Mouse (Mus musculus) large intestine, adult 2 months (tissue): ENCODE results near the gene Pole. TPM values are rescaled to one million over a fixed set of nuclear protein-coding genes. Genes with fewer than 3 reads are reported as not detected.

Source experiments
- DNase-seq: peaks from one replicate; pipeline ENCODE4 v3.0.0-alpha.2; 2012; ENCODE audit warnings: low read depth, low spot score
- WGBS: fragments of 180-500 bp; shearing (Covaris S2); methylation state at CpG from one replicate; pipeline ENCODE4 v1.1.7; 2018; 5-methylcytosine and 5-hydroxymethylcytosine counted together
- polyA plus RNA-seq: library from polyadenylated mRNA; depleted of rRNA; stranded (reverse); fragments of >200 nt; gene quantifications from 2 replicates; pipeline ENCODE4 v1.2.3, GENCODE M21; 2012; rRNA removed

The Pole gene
- 12.3 and 14.4 TPM in 2 replicates for polyA plus RNA-seq

DNA sequence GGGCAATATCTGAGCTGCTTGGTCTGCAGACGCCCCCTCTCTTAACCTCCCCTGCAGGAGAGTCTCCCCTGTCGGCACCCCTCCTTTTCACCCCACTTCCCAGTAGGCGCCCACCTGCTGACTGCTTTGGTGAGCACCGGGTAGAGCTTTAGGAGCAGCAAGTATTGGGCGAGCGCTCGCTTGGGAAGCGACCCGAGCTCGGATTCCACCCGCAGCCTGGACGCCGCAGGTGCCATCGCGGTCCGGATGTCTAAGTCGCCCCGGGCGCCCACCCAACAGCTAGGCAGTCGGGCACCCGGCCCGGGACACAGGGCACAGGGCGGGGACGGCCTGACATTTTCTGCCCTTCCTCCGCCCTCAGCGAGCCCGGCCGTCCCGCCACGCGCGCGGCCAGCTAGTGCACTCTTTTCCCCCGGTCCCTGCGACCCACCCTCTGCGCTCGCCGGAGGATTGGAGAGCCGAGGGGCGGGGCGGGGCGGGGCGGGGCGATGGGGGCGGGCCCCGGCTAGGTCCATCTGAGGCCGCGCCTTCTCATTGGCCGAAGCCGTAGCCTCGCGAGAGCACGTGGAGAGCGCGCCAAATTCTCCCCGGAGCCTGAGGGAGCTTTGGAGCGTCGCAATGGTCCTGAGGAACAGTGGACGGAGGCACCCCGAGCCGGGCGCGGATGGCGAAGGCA is at the start of gene Pole, which contains the start of gene Pxmp2:
Gene Pole, plus strand, starts transcription at position 537 of the 676 bp plus-strand sequence.
Gene Pxmp2, minus strand, starts transcription at position 417 of the 676 bp plus-strand sequence.
- DNase-seq = peak; percentile 75
- WGBS = under 1% methylated on average over 64 of the region's 64 CpGs

DNA sequence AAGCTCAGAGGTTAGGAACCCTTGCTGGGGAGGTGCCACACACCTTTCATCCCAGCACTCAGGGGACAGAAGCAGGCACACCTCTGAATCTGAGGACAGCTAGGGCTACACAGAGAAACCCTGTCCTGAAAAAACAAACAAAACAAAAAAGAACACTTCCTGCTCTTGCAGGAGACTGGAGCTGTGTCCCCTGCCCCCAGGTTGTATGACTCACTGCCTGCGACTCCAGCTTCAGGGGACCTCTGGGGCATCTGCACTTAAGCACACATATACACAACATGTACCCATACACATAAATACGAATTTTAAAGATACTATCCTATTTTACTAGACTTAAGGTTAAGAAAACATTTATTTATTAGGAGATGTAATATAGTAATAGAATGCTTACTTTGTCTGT is 42.0 kb upstream of the Pole start:
- WGBS = 74% methylated on average over 2 of the region's 2 CpGs
- DNase-seq = no peak

DNA sequence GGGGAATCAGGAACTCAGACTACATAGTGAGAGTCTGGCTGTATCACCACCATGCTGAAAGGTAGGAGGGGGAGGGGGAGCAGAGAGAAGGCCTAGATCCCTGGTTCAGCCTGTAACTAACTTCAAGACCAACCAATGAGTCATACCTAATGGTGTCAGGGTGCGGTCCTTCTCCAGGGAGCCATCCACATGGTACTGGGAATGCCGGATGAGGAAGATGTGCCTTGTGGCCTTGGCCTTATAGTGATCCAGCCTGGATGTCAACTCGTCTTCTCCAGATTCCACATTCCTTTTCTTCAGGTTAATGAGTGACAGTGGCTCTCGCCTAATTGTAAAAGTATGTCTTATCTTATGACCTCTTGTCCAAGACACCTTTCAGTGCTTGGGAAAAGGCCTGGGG is 19.2 kb upstream of the Pole start:
- DNase-seq = no peak
- 65% methylated on average over 4 of the region's 4 CpGs for WGBS

DNA sequence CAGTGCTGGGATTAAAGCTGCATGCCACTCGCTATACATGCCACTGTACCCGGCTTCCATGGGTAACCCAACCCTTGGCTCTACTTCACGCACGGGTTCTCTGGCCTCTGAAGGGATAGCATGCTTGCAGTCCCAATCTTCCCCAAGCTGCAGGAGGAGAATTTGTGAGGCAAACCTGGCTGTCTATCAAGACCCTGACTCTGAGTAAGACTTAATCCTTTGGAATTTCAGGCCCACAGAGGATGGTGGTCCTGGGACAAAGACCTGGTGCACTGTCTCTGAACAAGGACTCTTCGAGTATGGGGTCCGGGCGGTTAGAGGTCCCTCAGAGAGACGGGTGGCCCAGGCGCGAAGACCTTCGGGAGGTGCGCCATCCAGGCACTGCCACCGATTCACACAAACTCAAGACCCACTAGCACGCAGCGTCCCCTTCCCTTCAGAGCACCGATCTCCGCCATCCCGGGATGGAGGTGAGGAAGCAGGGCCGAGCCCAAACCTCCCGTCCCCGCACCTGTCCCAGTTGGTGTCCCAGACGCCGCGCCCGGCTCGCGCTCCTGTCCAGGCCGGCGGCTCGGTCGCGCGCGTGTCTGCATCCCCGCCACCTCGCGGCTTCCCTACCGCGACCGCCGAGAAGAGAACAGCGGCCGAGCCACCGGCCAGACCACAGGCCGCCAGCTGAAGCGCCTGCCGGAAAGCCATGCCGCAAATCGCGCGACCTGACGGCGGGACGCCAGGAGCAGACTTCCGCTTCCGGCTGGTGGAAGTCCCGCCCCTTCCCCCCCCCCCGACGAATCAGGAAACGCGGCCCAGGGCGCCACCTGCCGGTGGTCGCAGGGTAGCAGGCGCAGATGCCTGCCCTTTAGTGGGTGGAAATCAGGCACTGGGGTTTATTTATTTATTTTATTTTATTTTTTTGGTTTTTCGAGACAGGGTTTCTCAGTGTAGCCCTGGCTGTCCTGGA is 16.7 kb upstream of the Pole start, which contains the start of gene Pgam5:
Gene Pgam5, minus strand, starts transcription at position 773 of the 961 bp plus-strand sequence.
- no peak for DNase-seq
- WGBS = under 1% methylated on average over 66 of the region's 66 CpGs

DNA sequence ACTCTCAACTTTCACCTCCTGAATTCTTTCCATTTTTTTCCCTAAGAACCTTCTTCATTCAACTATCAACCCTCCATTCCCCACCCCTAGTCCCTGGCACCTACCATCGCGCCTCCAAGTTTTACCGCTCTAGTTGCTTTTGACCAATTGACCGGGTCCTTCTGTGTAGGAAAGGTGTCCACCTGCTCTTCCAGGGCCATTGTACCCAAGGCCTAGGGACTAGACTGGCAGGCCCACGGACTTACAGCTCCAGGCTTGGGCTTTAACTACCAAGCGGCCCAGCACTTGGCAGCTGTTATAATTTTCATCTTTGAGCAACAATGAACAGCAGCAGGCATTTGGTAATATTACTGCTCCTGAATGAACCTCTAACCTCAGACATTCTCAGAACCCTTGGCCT is 15.9 kb upstream of the Pole start:
- no peak for DNase-seq

DNA sequence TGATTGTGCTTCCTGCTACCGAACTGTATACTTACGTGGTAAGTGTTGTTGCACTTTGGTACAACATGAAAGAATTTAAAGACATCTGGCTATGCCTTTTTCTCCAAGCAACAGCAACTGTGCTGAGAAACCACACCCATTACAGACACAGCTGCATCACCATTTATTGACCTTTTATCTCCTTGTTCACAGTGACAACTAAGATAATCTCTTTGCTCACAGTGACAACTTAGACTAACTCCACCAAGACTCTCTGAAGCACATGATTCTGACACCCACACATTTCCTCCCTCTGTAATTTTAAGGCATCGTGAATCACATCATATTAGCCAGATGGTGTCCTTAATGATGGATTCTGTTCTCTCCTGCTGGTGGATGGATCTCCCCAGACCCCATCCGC is 12.0 kb upstream of the Pole start:
- DNase-seq = no peak

More for the DNA sequence above, 15.9 kb upstream of the Pole start:
- WGBS = 95% methylated on average over 6 of the region's 6 CpGs

DNA sequence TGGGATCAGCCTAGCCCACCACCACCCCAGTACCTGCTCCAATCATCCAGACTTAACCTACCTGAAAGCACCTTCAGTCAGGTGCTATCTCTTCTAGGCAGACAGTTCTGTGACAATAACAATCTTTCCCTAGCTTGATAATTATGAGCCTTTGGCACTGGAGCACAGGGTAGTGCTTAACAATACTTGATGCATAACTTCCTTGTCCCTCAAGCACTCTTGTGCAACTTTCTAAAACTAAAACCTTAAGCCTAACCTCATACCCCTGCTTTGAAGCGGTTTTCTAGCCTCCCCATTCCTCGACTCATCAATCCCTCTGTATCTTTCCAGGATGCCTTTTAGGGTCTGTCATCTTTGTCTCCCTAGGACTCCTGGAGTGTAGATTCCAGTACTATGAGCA is 11.3 kb upstream of the Pole start:
- 56% methylated on average over 2 of the region's 2 CpGs for WGBS
- no peak for DNase-seq

More for the DNA sequence above, 12.0 kb upstream of the Pole start:
- WGBS = 72% methylated on average over 4 of the region's 4 CpGs

DNA sequence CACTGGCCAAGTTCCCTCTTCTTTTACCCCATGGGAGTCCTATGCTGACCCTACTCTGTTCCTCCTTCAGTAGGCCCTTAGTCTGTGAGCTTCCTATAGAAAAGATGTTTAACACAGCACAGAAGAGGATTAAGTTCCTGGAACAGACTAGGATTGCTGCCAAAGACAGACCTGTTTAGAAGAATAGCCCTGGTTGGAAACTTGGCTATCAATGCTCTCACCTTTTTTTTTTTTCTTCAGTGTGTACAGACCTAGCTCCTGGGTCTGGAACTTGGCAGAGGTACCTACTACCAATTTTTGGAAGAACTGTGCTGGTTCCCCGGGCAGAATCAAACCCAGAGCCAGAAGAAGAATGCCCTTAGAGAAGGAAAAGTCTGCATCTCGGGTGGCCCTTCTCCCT is 9.7 kb upstream of the Pole start:
- WGBS = 76% methylated on average over 2 of the region's 2 CpGs
- no peak for DNase-seq

DNA sequence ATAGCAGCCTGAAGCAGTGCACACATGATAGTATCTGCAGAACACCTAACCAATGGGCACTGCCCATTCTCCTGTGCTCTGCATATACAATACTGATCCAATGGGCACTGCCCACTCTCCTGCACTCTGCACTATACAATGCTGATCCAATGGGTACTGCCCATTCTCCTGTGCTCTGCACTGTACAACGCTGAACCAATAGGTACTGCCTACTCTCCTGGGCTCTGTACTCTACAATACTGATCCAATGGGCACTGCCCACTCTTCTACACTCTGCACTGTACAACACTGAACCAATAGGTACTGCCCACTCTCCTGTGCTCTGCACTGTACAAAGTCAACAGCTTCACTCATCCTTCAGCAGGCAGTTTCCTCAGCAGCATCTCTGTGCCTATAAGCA is 9.2 kb upstream of the Pole start:
- no peak for DNase-seq

DNA sequence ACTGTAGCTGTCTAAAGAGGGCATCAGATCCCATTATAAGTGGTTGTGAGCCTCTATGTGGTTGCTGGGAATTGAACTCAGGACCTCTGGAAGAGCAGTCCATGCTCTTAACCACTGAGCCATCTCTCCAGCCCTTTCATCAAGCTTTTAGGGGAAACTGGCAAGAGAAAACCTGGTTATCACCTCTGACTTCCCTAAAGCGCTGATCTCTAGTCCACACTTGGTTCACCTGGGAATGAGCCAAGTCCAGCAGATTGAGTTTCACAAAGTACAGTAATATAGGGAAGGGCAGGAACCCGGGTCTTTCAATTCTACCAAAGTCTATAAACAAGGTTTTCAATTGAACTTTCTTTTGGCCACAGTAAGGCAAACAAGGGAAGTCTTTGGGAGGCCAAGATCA is 4.1 kb upstream of the Pole start:
- 36% methylated on average over 2 of the region's 2 CpGs for WGBS
- DNase-seq = no peak

More for the DNA sequence above, 9.2 kb upstream of the Pole start:
- WGBS = 91% methylated on average over 1 of the region's 1 CpGs

DNA sequence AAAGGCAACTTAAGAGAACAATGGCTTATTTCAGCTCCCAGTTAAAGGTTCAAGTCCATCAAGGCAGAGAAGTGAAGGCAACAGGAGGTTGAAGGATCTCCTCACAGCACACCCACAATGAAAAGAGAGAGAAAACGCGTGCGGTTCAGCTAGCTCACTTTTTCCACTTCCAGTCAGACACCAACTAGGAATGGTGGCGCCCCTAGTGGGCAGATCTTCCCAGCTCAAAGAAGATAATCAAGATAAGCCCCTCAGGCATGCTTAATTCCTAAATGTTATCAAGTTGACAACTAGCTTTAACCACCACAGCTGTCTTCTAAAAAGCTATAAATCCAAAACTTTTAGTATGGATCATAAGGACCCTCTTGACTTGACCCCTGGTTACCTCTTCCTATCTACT is 1.6 kb upstream of the Pole start:
- whole genome bisulfite sequencing = 3% methylated on average over 4 of the region's 4 CpGs
- no peak for DNase-seq

DNA sequence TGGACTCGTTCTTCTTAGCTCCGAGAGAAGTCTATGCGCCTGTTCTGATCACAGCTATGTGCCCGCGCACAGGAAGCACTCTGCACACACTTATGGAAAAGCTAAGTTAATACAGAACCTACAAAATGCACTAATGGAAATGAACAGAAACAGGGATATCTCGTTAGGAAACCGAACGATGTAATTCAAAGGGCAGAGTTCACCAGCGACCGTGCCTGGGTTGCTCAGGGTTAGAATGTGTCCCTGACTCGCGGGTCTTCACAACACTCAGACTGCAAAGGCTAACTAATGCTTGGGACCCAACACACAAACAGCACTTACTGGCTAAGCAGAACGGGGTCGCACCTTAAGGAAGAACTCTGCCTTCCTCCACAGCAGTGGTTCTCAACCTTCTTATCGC is 950 bp upstream of the Pole start:
- 2% methylated on average over 15 of the region's 15 CpGs for WGBS

DNA sequence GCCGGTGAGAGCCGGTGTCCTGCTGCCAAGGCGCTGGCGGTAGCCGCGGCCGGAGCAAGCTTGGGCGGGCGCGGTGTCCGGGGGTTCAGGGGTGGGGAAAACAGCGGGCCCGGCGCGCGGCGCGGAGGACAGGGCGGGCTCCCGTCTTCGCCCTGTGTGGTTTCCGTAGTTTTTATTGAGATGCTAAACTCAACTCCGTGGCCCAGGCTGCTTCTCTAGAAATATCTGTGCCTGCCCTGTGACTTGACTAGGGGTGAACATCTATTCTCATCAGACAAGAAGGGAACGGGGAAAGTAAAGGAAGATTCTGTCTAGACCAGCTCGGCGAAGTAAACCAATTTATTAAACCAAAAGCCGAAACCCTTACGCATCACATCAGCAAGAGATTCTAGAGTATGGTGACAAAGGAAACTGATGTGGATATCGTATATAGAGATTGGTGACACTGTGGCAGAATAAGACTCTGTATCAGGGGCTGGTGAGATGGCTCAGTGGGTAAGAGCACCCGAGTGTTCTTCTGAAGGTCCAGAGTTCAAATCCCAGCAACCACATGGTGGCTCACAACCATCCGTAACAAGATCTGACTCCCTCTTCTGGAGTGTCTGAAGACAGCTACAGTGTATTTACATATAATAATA is 459 bp downstream of the Pole start:
- DNase-seq = no peak
- under 1% methylated on average over 31 of the region's 31 CpGs for WGBS

More for the DNA sequence above, 950 bp upstream of the Pole start:
- no peak for DNase-seq

DNA sequence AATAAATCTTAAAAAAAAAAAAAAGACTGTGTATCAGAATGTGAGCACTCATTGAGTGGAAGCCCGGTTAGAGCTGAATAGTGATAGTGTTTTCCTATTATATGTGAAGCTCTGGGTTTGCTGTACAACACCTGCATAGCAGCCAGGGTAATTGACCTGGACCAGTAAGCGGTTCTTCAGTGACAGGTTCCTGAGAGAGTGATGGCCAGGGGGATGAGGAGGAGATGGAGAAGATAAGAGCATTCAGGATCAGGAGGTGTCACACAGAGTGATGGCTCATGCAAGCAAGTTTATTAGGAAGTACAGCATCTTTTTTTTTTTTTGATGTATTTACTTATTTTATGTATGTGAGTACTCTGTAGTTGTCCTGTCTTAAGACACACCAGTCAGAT is 974 bp downstream of the Pole start:
- 45% methylated on average over 2 of the region's 2 CpGs for WGBS
- DNase-seq = no peak

DNA sequence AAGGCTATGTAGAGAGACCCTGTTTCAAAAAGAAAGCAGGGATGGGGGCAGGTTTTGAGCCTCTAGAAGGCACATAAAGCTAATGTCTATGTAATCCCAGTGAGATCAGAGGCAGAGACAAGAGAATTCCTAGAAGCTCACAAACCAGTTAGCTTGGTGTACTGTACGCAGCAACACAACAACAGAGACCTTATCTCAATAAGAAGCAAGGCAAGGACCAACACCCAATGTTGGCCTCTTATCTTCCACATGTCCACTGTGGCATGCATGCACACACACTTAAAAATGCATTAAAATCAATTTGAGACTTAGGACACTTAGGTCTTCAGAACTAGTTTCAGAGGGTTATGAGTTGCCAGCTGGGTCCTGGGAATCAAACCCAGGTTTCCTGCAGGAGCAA is 5.5 kb downstream of the Pole start:
- 98% methylated on average over 1 of the region's 1 CpGs for WGBS
- DNase-seq = no peak

DNA sequence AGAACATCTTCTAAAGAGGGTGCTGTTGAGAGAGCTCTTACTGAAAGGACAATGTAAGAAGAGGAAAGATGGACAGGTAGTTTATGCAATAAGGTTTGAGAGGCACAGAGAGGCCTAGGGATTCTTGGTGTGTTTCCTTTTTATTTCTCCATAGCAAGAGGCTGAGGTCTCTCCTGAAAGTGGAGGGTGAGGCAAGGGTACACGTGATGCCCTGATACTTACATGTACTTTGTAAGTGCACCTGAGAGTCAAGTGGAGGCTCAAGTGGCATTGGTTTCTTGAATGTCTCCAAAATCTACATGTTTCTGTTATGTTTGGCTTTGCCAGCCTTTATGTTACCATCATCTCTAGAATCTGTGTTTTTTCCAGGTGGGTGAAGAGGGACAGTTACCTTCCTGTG is 10.5 kb downstream of the Pole start:
- DNase-seq = no peak
- 80% methylated on average over 1 of the region's 1 CpGs for WGBS

DNA sequence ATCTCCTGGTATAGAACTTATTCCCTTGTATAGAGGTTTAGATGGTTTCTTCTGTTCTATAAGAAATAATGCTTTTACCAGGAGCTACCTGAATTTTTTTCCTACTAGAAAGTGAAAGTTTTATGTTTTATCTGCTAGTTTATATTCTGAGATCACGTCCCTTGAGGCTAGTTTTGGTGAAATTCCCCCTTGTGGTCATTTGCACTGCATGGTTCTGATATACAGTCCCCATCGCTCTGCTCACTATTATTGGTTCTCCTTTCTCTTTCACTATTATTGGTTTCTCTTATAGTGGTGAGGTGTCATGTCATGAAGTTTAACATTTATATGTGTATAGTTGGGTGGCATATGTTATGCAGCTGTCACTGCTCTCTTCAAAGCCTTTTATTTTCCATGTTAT is 14.5 kb downstream of the Pole start:
- no peak for DNase-seq
- 85% methylated on average over 2 of the region's 2 CpGs for WGBS

DNA sequence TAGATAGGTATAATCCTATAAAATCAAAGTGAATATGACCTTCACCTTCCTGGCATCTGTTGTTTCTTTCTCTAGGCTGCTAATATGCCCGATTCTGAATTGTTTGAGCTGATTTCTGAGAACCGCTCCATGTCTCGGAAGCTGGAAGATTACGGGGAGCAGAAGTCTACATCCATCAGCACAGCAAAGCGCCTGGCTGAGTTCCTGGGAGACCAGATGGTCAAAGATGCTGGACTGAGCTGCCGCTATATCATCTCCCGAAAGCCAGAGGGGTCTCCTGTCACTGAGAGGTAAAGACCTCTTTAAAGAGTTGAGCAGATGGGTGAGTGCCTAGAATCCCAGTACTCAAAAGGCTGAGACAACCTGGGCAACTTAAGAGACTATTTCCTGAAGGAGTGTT is 22.8 kb downstream of the Pole start:
- 91% methylated on average over 7 of the region's 7 CpGs for WGBS
- no peak for DNase-seq

DNA sequence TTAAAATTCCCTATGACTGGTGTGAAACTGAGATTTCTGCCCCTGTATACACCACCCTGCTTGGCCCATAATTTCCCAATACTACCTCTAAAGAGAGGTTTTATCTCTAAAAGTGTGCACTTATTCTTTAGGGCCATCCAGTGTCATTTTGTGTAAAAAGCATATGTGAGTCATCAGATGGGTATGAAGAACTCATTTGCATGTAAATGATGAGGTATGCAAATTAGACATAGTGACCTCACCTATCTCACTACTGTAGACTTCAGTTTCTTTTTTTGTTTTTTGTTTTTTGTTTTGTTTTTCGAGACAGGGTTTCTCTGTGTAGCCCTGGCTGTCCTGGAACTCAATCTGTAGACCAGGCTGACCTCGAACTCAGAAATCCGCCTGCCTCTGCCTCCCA is 27.0 kb downstream of the Pole start:
- WGBS = 92% methylated on average over 3 of the region's 3 CpGs
- no peak for DNase-seq

DNA sequence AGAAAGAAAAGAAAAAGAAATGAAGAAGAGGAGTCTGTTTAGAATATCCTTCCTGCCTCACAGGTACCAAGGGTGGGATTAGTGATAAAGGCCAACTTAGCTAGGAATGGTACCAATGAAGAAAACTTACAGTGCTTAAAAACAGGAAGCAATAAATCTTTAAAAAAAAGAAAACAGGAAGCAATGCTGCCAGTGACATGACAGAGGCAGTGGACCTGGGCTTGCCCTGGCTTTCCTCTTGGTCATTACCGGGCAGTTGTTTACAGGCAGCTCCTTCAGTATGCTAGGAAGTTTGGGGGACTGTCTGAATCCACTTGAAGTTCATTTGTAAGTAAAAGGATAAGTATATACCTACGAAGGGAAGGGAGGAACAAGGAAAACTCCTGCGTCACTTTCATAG is 44.4 kb downstream of the Pole start:
- DNase-seq = no peak
- WGBS = 65% methylated on average over 3 of the region's 3 CpGs
